Mouse (Mus musculus) limb, embryonic 13.5 days (tissue): Measurements from ENCODE around the gene Itgae. TPM values are rescaled to one million over a fixed set of nuclear protein-coding genes. Genes with fewer than 3 reads are reported as not detected.

ENCODE experiments used
- ATAC-seq: fragments of 200-750 bp; cut with Nextera tagmentation; 2 replicates; pipeline ENCODE4 v1.8.0; 2017; ENCODE audit warnings: low read depth, moderate number of reproducible peaks, moderate TSS enrichment; ENCODE audit not compliant: low FRiP score
- H3K27ac ChIP-seq: fragments of 300-500 bp; sonication (generic); 2 replicates; pipeline ENCODE4 v1.5.1; 2015; ENCODE audit warnings: inconsistent platforms, mild to moderate bottlenecking, moderate library complexity
- H3K27me3 ChIP-seq: fragments of 300-500 bp; sonication (generic); 2 replicates; pipeline ENCODE4 v1.6.1; 2015; ENCODE audit warnings: mild to moderate bottlenecking, inconsistent platforms
- H3K36me3 ChIP-seq: fragments of 300-500 bp; sonication (generic); 2 replicates; pipeline ENCODE4 v1.6.1; 2015; ENCODE audit warnings: inconsistent platforms, mild to moderate bottlenecking, moderate library complexity
- H3K4me1 ChIP-seq: fragments of 300-500 bp; sonication (generic); 2 replicates; pipeline ENCODE4 v1.6.1; 2015; ENCODE audit warnings: inconsistent platforms
- H3K4me2 ChIP-seq: fragments of 300-500 bp; sonication (generic); replicated peaks from 2 replicates; pipeline ENCODE4 v1.6.1; 2015; ENCODE audit warnings: inconsistent platforms, mild to moderate bottlenecking, moderate library complexity
- H3K4me3 ChIP-seq: fragments of 300-500 bp; sonication (generic); 2 replicates; pipeline ENCODE4 v1.5.1; 2015; ENCODE audit warnings: moderate library complexity, mild to moderate bottlenecking, inconsistent platforms
- H3K9ac ChIP-seq: fragments of 300-500 bp; sonication (generic); 2 replicates; pipeline ENCODE4 v1.6.1; 2015; ENCODE audit warnings: mild to moderate bottlenecking, inconsistent platforms
- H3K9me3 ChIP-seq: fragments of 300-500 bp; sonication (generic); 2 replicates; pipeline ENCODE4 v1.6.1; 2016; ENCODE audit warnings: inconsistent platforms
- WGBS: fragments of 180-500 bp; shearing (Covaris S2); methylation state at CpG from one replicate; pipeline ENCODE4 v1.1.7; 2015; 5-methylcytosine and 5-hydroxymethylcytosine counted together
- polyA plus RNA-seq: library from polyadenylated mRNA; unstranded; fragments of >200 nt; fragmentation: Nextera tagmentation; extraction: Ambion mirVana; gene quantifications from 2 replicates; pipeline ENCODE4 v1.2.1, GENCODE M21; 2015

Gene Itgae
- polyA plus RNA-seq, 1 experiment from 2014 or later: 0.57 TPM

GRCm38 (mm10) chr11:73187231-73187630, 96.8 kb downstream of the Itgae start:
- whole genome bisulfite sequencing: 83% methylated on average over 6 of the region's 6 CpGs
- Histone ChIP-seq H3K4me1 (no peaks in the 10 kb centered on the region), H3K27ac (no peak overlapping the region), H3K36me3 (peaks cover 96% of the 10 kb centered on the region), H3K27me3 (no peaks in the 10 kb centered on the region), H3K9me3 (no peaks in the 10 kb centered on the region), H3K4me2 (no peak overlapping the region), H3K9ac (no peak overlapping the region), H3K4me3 (no peak overlapping the region)
- ATAC-seq: no peak

GRCm38 (mm10) chr11:73193047-73193446, 102.7 kb downstream of the Itgae start:
- Histone ChIP-seq H3K4me1 (peaks cover 5% of the 10 kb centered on the region), H3K9me3 (no peaks in the 10 kb centered on the region), H3K27ac (no peak overlapping the region), H3K36me3 (peaks cover 68% of the 10 kb centered on the region), H3K27me3 (no peaks in the 10 kb centered on the region), H3K4me2 (no peak overlapping the region), H3K9ac (no peak overlapping the region), H3K4me3 (no peak overlapping the region)
- no peak for ATAC-seq
- 78% methylated on average over 6 of the region's 6 CpGs for WGBS

GRCm38 (mm10) chr11:73194444-73194843, 104.1 kb downstream of the Itgae start:
- H3K27me3 ChIP-seq: no peaks in the 10 kb centered on the region
- peaks cover 54% of the 10 kb centered on the region for H3K36me3 ChIP-seq
- H3K9me3 ChIP-seq: no peaks in the 10 kb centered on the region
- ATAC-seq: no peak
- H3K27ac ChIP-seq: no peak overlapping the region
- H3K4me2 ChIP-seq: no peak overlapping the region
- no peak overlapping the region for H3K4me3 ChIP-seq
- H3K4me1 ChIP-seq: peaks cover 9% of the 10 kb centered on the region
- no peak overlapping the region for H3K9ac ChIP-seq
- 83% methylated on average over 2 of the region's 2 CpGs for WGBS

Other genes starting within 250 kb of the Itgae start
- gene Atp2a3, start 129.4 kb upstream of the Itgae start, polyA plus RNA-seq: 0.96 and 1.3 TPM in 2 replicates
- 0.84 and 1.0 TPM in 2 replicates for gene P2rx1, start 91.5 kb upstream of the Itgae start, polyA plus RNA-seq
- gene Camkk1, start 71.6 kb upstream of the Itgae start, polyA plus RNA-seq: 11.3 and 12.7 TPM in 2 replicates
- gene Ncbp3, start 42.8 kb upstream of the Itgae start, polyA plus RNA-seq: 14.0 and 14.5 TPM in 2 replicates
- 14.5 and 15.5 TPM in 2 replicates for gene Haspin, start 47.7 kb downstream of the Itgae start, polyA plus RNA-seq
- 0.70 and 0.89 TPM in 2 replicates for gene P2rx5, start 69.8 kb downstream of the Itgae start, polyA plus RNA-seq
- gene Emc6, start 86.5 kb downstream of the Itgae start, polyA plus RNA-seq: 96.7 and 98.9 TPM in 2 replicates
- gene Tax1bp3, start 86.5 kb downstream of the Itgae start, polyA plus RNA-seq: 244 and 248 TPM in 2 replicates
- gene Ctns, start 108.5 kb downstream of the Itgae start, polyA plus RNA-seq: 26.0 and 26.3 TPM in 2 replicates
- gene Shpk, start 108.9 kb downstream of the Itgae start, polyA plus RNA-seq: 1.9 and 2.6 TPM in 2 replicates
- 0.05 and 0.17 TPM in 2 replicates for gene Trpv1, start 143.7 kb downstream of the Itgae start, polyA plus RNA-seq
- 0.09 and 0.14 TPM in 2 replicates for gene Trpv3, start 176.8 kb downstream of the Itgae start, polyA plus RNA-seq
- 1.0 and 1.2 TPM in 2 replicates for gene Aspa, start 239.0 kb downstream of the Itgae start, polyA plus RNA-seq
- not detected in 2 replicates for gene Gm49340, start 239.2 kb downstream of the Itgae start, polyA plus RNA-seq
- not detected in 2 replicates for gene Spata22, start 239.2 kb downstream of the Itgae start, polyA plus RNA-seq